Mouse (Mus musculus) heart, adult 2 months (tissue): ENCODE data around the gene Rpl23a. TPM values are rescaled to one million over a fixed set of nuclear protein-coding genes. Genes with fewer than 3 reads are reported as not detected.

Experiments used
- DNase-seq, 2 experiments: peaks; one replicate each; pipeline ENCODE4 v3.0.0; 2021
- H3K27ac ChIP-seq: fragments of 200-600 bp; 2 replicates; pipeline ENCODE4 v1.8.1; 2022
- H3K27me3 ChIP-seq: fragments of 200-500 bp; 2 replicates; pipeline ENCODE4 v1.6.1; 2012; ENCODE audit warnings: mild to moderate bottlenecking, low read length, inconsistent platforms, mixed read lengths; ENCODE audit not compliant: control insufficient read depth, insufficient read depth
- H3K36me3 ChIP-seq: fragments of 200-500 bp; 2 replicates; pipeline ENCODE4 v1.6.1; 2012; ENCODE audit warnings: low read length, inconsistent platforms; ENCODE audit not compliant: control insufficient read depth, insufficient read depth
- H3K4me1 ChIP-seq: fragments of 200-500 bp; 2 replicates; pipeline ENCODE4 v1.6.1; 2011; ENCODE audit warnings: low read length; ENCODE audit not compliant: control insufficient read depth, insufficient read depth
- H3K4me3 ChIP-seq: fragments of 200-600 bp; 2 replicates; pipeline ENCODE4 v1.8.1; 2022
- H3K79me2 ChIP-seq: fragments of 200-500 bp; replicated peaks from 2 replicates; pipeline ENCODE4 v1.6.1; 2012; ENCODE audit warnings: mild to moderate bottlenecking, inconsistent platforms, low read length, moderate library complexity, mixed read lengths; ENCODE audit not compliant: control insufficient read depth, insufficient read depth
- H3K9ac ChIP-seq: fragments of 200-500 bp; 2 replicates; pipeline ENCODE4 v1.6.1; 2012; ENCODE audit warnings: low read depth, mild to moderate bottlenecking, control low read depth, inconsistent platforms, low read length, mixed read lengths
- CTCF ChIP-seq: fragments of 200-600 bp; IDR thresholded peaks from 2 replicates; pipeline ENCODE4 v1.8.1; 2022; ENCODE audit warnings: antibody characterized with exemption, mild to moderate bottlenecking, moderate library complexity
- EP300 ChIP-seq: fragments of 200-500 bp; IDR thresholded peaks from 2 replicates; pipeline ENCODE4 v1.6.1; 2011; ENCODE audit warnings: low read depth, low read length, control low read depth; ENCODE audit not compliant: insufficient read depth
- POLR2A ChIP-seq: fragments of 200-500 bp; IDR thresholded peaks from 2 replicates; pipeline ENCODE4 v1.6.1; 2011; ENCODE audit warnings: mild to moderate bottlenecking, low read depth, low read length, control low read depth; ENCODE audit not compliant: insufficient read depth
- WGBS: fragments of 180-500 bp; shearing (Covaris S2); methylation state at CpG from one replicate; pipeline ENCODE4 v1.1.7; 2018; 5-methylcytosine and 5-hydroxymethylcytosine counted together
- intact Hi-C: fragments of 180-260 bp; cut with DNase I; formaldehyde crosslinking; loops from one replicate; pipeline ENCODE4 v1.15.1; 2025
- polyA plus RNA-seq: library from polyadenylated mRNA; depleted of rRNA; stranded (reverse); fragments of >200 nt; gene quantifications from 2 replicates; pipeline ENCODE4 v1.2.3, GENCODE M21; 2012
- total RNA-seq, 2 experiments: library from RNA; stranded (reverse); gene quantifications; 2 replicates each; pipeline ENCODE4 v1.2.3; 2021

The Rpl23a gene
- total and polyA plus RNA-seq, 3 experiments = 155 to 911 (median 801) TPM

- WGBS = 87% methylated on average over 5 of the region's 5 CpGs
These were observed 28.1 kb upstream of the Rpl23a start for GRCm38 (mm10) chr11:78211513-78211912.

DNA sequence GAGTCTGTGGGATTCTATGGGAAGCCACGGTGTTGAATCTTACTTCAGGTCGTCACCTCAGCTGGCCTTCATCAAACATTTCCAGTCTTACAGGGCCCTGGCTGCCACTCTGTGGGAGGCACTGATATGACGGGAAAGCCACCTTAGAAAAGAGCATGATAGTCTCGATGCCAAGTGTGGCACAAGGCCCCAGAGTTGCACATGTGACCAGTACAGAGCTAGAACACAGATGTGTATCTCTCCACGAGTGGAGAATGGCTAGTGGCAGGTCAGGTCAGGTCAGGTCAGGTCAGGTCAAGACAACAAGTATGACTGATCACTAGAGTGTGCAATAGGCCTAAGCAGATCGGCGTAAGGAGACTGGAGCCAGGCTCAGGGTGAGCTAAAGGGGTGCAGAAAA is 27.2 kb upstream of the Rpl23a start:
- no peak overlapping the region for H3K27ac ChIP-seq
- H3K4me1 ChIP-seq = peaks cover 2% of the 10 kb centered on the region; the same call in 1 of the 2 replicates
- H3K9ac ChIP-seq = no peak overlapping the region
- no peaks in the 10 kb centered on the region for H3K79me2 ChIP-seq
- no peak overlapping the region for H3K4me3 ChIP-seq
- 48% methylated on average over 7 of the region's 7 CpGs for WGBS
- no peak for DNase-seq
- H3K27me3 ChIP-seq = no peaks in the 10 kb centered on the region
- TF ChIP-seq CTCF (no peak), EP300 (0 out of 2 replicates have a peak, but pooled peaks have one; percentile 69), POLR2A (no peak)
- intact Hi-C loops = no loop called here
- no peaks in the 10 kb centered on the region for H3K36me3 ChIP-seq

More at GRCm38 (mm10) chr11:78211513-78211912, 28.1 kb upstream of the Rpl23a start:
- TF ChIP-seq CTCF (no peak), POLR2A (no peak), EP300 (no peak)
- Histone ChIP-seq H3K27ac (no peak overlapping the region), H3K27me3 (no peaks in the 10 kb centered on the region), H3K4me3 (no peak overlapping the region), H3K36me3 (no peaks in the 10 kb centered on the region), H3K9ac (no peak overlapping the region), H3K79me2 (no peaks in the 10 kb centered on the region), H3K4me1 (peaks cover 2% of the 10 kb centered on the region; the same call in 1 of the 2 replicates)
- no peak for DNase-seq
- intact Hi-C loops = no loop called here

GRCm38 (mm10) chr11:78209886-78210285 is 26.5 kb upstream of the Rpl23a start:
- no peak for TF ChIP-seq POLR2A
- no peak for TF ChIP-seq CTCF
- no peak for TF ChIP-seq EP300
- intact Hi-C loops = no loop called here
- no peak for DNase-seq
- Histone ChIP-seq H3K36me3 (no peaks in the 10 kb centered on the region), H3K27me3 (no peaks in the 10 kb centered on the region), H3K9ac (no peak overlapping the region), H3K4me3 (no peak overlapping the region), H3K79me2 (no peaks in the 10 kb centered on the region), H3K4me1 (peaks cover 2% of the 10 kb centered on the region; the same call in 1 of the 2 replicates), H3K27ac (no peak overlapping the region)
- 81% methylated on average over 6 of the region's 6 CpGs for WGBS

DNA sequence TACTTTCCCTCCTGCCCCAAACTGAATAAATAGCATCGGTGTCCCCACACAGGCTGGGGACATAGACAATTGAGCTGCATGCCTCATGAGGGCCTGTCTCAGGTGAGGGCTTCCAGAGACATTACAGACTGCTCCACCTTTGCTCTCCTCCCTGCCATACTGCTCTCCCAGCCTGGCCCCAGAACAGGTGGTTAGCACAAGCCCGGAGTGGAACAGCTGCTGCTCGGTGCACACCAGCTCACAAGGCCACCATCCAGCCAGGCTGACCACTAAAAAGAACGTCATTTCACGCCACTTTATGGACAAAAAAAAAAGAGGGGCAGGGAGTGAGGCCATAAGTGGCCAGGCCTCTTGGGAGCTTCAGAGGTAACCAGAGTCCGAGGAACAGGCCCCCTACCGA is 23.8 kb upstream of the Rpl23a start:
- no peak overlapping the region for H3K4me3 ChIP-seq
- no peaks in the 10 kb centered on the region for H3K36me3 ChIP-seq
- H3K79me2 ChIP-seq = no peaks in the 10 kb centered on the region
- DNase-seq = no peak
- H3K4me1 ChIP-seq = peaks cover 2% of the 10 kb centered on the region; the same call in 1 of the 2 replicates
- intact Hi-C loops = no loop called here
- H3K27ac ChIP-seq = no peak overlapping the region
- no peak overlapping the region for H3K9ac ChIP-seq
- no peak for TF ChIP-seq CTCF
- TF ChIP-seq POLR2A = no peak
- TF ChIP-seq EP300 = no peak
- no peaks in the 10 kb centered on the region for H3K27me3 ChIP-seq
- 89% methylated on average over 7 of the region's 7 CpGs for WGBS

DNA sequence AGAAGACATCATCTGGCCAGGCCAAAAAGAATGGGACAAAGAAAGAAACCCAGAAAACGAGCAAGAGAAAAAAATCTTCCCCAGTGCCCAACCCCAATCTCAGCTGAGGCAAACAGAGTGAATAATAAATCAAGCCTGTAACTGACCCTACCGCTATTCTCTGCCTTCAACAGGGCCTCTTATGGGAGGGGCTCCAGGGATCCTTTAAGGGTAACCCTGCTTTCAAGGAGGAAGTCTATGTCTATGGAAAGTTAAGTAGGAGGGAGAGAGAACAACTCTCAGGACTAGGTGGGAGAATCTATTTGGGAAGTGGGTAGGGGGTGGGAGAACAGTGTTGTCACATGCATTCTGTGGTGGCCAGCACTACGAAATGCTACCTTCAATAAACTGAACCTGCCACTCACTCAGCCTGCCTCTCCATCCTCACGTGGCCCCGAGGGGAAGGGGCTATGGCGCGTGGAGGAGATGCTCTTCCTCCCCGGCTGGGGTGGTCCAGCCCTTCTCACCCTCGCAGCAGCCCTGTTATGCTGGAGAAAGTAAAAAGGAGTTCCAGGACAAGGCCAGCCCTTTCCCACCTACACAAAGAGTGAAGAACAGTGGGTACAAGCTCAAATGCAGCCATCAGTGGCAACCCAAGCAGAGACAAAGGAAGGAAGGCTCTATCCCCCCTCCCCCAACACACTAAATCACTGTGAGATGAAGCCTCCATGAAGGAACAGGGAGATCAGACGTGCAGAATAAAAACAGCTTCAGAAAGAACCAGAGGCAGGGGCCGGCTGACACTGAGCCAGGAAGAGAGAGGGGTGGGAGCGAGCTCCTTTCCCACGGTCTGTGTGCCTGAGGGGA is 22.2 kb upstream of the Rpl23a start:
- H3K36me3 ChIP-seq = no peaks in the 10 kb centered on the region
- WGBS = 85% methylated on average over 13 of the region's 13 CpGs
- H3K4me3 ChIP-seq = no peak overlapping the region

DNA sequence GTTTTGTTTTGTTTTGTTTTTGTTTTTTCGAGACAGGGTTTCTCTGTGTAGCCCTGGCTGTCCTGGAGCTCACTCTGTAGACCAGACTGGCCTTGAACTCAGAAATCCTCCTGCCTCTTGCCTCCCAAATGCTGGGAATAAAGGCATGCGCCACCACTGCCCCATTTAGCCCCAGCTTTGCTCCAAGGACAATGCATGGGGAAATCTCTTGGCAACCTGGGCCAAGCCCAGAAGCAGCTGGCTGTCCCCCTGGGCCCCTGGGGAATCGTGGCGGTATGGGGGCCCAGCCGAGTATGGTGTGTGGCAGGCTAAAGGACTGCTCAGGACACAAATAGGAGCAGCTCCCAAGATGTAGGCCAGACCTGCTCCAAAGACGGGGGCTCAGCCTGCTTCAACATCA is 20.9 kb upstream of the Rpl23a start:
- intact Hi-C loops = no loop called here
- 68% methylated on average over 6 of the region's 6 CpGs for WGBS
- no peaks in the 10 kb centered on the region for H3K4me1 ChIP-seq
- no peak overlapping the region for H3K4me3 ChIP-seq
- H3K27me3 ChIP-seq = no peaks in the 10 kb centered on the region
- no peak overlapping the region for H3K27ac ChIP-seq
- H3K79me2 ChIP-seq = no peaks in the 10 kb centered on the region
- H3K9ac ChIP-seq = no peak overlapping the region
- H3K36me3 ChIP-seq = no peaks in the 10 kb centered on the region
- DNase-seq = no peak
- no peak for TF ChIP-seq POLR2A
- no peak for TF ChIP-seq CTCF
- no peak for TF ChIP-seq EP300

More for the DNA sequence above, 22.2 kb upstream of the Rpl23a start:
- Histone ChIP-seq H3K9ac (no peak overlapping the region), H3K27ac (no peak overlapping the region), H3K27me3 (no peaks in the 10 kb centered on the region), H3K79me2 (no peaks in the 10 kb centered on the region), H3K4me1 (peaks cover under 1% of the 10 kb centered on the region; the same call in 1 of the 2 replicates)
- no peak for TF ChIP-seq CTCF
- no peak for TF ChIP-seq EP300
- no peak for TF ChIP-seq POLR2A
- intact Hi-C loops = no loop called here
- DNase-seq = no peak
